Mouse (Mus musculus) lung, postnatal 0 days (tissue): ENCODE results near the gene Pik3r1. TPM values are rescaled to one million over a fixed set of nuclear protein-coding genes. Genes with fewer than 3 reads are reported as not detected.

ENCODE experiments used
- ATAC-seq: fragments of 200-750 bp; cut with Nextera tagmentation; 2 replicates; pipeline ENCODE4 v1.8.0; 2017; ENCODE audit warnings: moderate library complexity
- DNase-seq: peaks from one replicate; pipeline ENCODE4 v3.0.0-alpha.2; 2016; ENCODE audit warnings: low spot score
- H3K27ac ChIP-seq: fragments of 300-500 bp; sonication (generic); 2 replicates; pipeline ENCODE4 v1.5.1; 2014; ENCODE audit warnings: antibody characterized with exemption, mild to moderate bottlenecking, low read length, mixed read lengths
- H3K27me3 ChIP-seq: fragments of 300-500 bp; sonication (generic); replicated peaks from 2 replicates; pipeline ENCODE4 v1.6.1; 2014; ENCODE audit warnings: low read length, mixed read lengths; ENCODE audit not compliant: insufficient read depth
- H3K36me3 ChIP-seq: fragments of 300-500 bp; sonication (generic); 2 replicates; pipeline ENCODE4 v1.6.1; 2014; ENCODE audit warnings: low read length, mixed read lengths; ENCODE audit not compliant: insufficient read depth
- H3K4me1 ChIP-seq: fragments of 300-500 bp; sonication (generic); 2 replicates; pipeline ENCODE4 v1.6.1; 2014; ENCODE audit warnings: antibody characterized with exemption, low read depth, low read length, mixed read lengths; ENCODE audit not compliant: insufficient read depth
- H3K4me2 ChIP-seq: fragments of 300-500 bp; sonication (generic); replicated peaks from 2 replicates; pipeline ENCODE4 v1.6.1; 2014; ENCODE audit warnings: low read depth, mild to moderate bottlenecking, low read length, moderate library complexity, mixed read lengths
- H3K4me3 ChIP-seq: fragments of 300-500 bp; sonication (generic); 2 replicates; pipeline ENCODE4 v1.5.1; 2014; ENCODE audit warnings: low read depth, low read length
- H3K9ac ChIP-seq: fragments of 300-500 bp; sonication (generic); replicated peaks from 2 replicates; pipeline ENCODE4 v1.6.1; 2014; ENCODE audit warnings: low read depth, mild to moderate bottlenecking
- H3K9me3 ChIP-seq: fragments of 300-500 bp; sonication (generic); 2 replicates; pipeline ENCODE4 v1.6.1; 2016; ENCODE audit warnings: low read length, mixed read lengths
- CTCF ChIP-seq: IDR thresholded peaks from 2 replicates; pipeline ENCODE4 v1.5.1; 2016; ENCODE audit warnings: antibody characterized with exemption, mild to moderate bottlenecking
- EP300 ChIP-seq: IDR thresholded peaks from 2 replicates; pipeline ENCODE4 v1.6.1; 2016; ENCODE audit warnings: antibody characterized with exemption, mild to moderate bottlenecking, control low read depth
- WGBS: fragments of 180-500 bp; shearing (Covaris S2); extraction: QIAGEN DNeasy Blood & Tissue Kit; methylation state at CpG from one replicate; pipeline ENCODE4 v1.1.7; 2014; 5-methylcytosine and 5-hydroxymethylcytosine counted together
- polyA plus RNA-seq: library from polyadenylated mRNA; unstranded; fragments of >200 nt; fragmentation: Nextera tagmentation; extraction: Ambion mirVana; gene quantifications from 2 replicates; pipeline ENCODE4 v1.2.1, GENCODE M21; 2015

The Pik3r1 gene
- 26.3 and 28.1 TPM in 2 replicates for polyA plus RNA-seq

GRCm38 (mm10) chr13:101767809-101768629 lies at the start of gene Pik3r1:
TSS of gene Pik3r1 (minus strand) at chr13:101768217.
- Histone ChIP-seq H3K4me1 (peaks cover 16% of the 10 kb centered on the region), H3K9me3 (no peaks in the 10 kb centered on the region), H3K4me3 (peak within 1 kb of the TSS; percentile 92), H3K4me2 (peak within 1 kb of the TSS; percentile 94), H3K9ac (peak within 1 kb of the TSS; percentile 98), H3K27me3 (no peaks in the 10 kb centered on the region), H3K36me3 (no peaks in the 10 kb centered on the region), H3K27ac (peak within 1 kb of the TSS; percentile 96)
- no peak for TF ChIP-seq CTCF
- WGBS: under 1% methylated on average over 59 of the region's 76 CpGs
- DNase-seq (peak; percentile 97), ATAC-seq (peak; percentile 96)

- no peaks in the 10 kb centered on the region for H3K9me3 ChIP-seq
- no peak for ATAC-seq
- TF ChIP-seq CTCF (no peak), EP300 (no peak)
- no peak overlapping the region for H3K27ac ChIP-seq
- H3K4me3 ChIP-seq: no peak overlapping the region
- no peak overlapping the region for H3K4me2 ChIP-seq
- no peaks in the 10 kb centered on the region; the same call in 1 of the 2 replicates for H3K4me1 ChIP-seq
- H3K36me3 ChIP-seq: no peaks in the 10 kb centered on the region
- H3K9ac ChIP-seq: no peak overlapping the region
- H3K27me3 ChIP-seq: no peaks in the 10 kb centered on the region
- whole genome bisulfite sequencing: 47% methylated on average over 10 of the region's 10 CpGs
- peak; percentile 24 for DNase-seq
Measured at GRCm38 (mm10) chr13:101813267-101813900, 45.4 kb upstream of the Pik3r1 start.

- peak; percentile 39 for DNase-seq
- H3K27me3 ChIP-seq: no peaks in the 10 kb centered on the region
- H3K9me3 ChIP-seq: no peaks in the 10 kb centered on the region
- no peak overlapping the region for H3K4me3 ChIP-seq
- H3K27ac ChIP-seq: peak overlapping the region; percentile 83
- ATAC-seq: peak; percentile 51; the same call in 1 of the 2 replicates
- peak overlapping the region; percentile 39; the same call in 1 of the 2 replicates for H3K4me2 ChIP-seq
- no peak overlapping the region for H3K9ac ChIP-seq
- no peaks in the 10 kb centered on the region for H3K36me3 ChIP-seq
- WGBS: 37% methylated on average over 5 of the region's 5 CpGs
- no peaks in the 10 kb centered on the region; the same call in 1 of the 2 replicates for H3K4me1 ChIP-seq
- TF ChIP-seq EP300 (no peak), CTCF (no peak)
Measured at GRCm38 (mm10) chr13:101812341-101812740, 44.3 kb upstream of the Pik3r1 start.

- Histone ChIP-seq H3K9me3 (no peaks in the 10 kb centered on the region), H3K36me3 (no peaks in the 10 kb centered on the region), H3K4me2 (peak overlapping the region; percentile 39; the same call in 1 of the 2 replicates), H3K4me3 (no peak overlapping the region), H3K9ac (no peak overlapping the region), H3K27ac (peak overlapping the region; percentile 83), H3K27me3 (no peaks in the 10 kb centered on the region), H3K4me1 (no peaks in the 10 kb centered on the region; the same call in 1 of the 2 replicates)
- ATAC-seq: peak; percentile 97
- 46% methylated on average over 9 of the region's 9 CpGs for WGBS
- TF ChIP-seq CTCF (no peak), EP300 (peak; percentile 85; the same call in 1 of the 2 replicates)
- DNase-seq: peak; percentile 91
Measured at GRCm38 (mm10) chr13:101811882-101812281, 43.9 kb upstream of the Pik3r1 start.

- ATAC-seq: no peak
- no peaks in the 10 kb centered on the region for H3K27me3 ChIP-seq
- no peak for DNase-seq
- H3K4me1 ChIP-seq: no peaks in the 10 kb centered on the region; the same call in 1 of the 2 replicates
- H3K27ac ChIP-seq: no peak overlapping the region
- H3K4me2 ChIP-seq: no peak overlapping the region
- TF ChIP-seq CTCF (no peak), EP300 (no peak)
- H3K9ac ChIP-seq: no peak overlapping the region
- WGBS: 76% methylated on average over 7 of the region's 7 CpGs
- H3K4me3 ChIP-seq: no peak overlapping the region
- H3K36me3 ChIP-seq: no peaks in the 10 kb centered on the region
- H3K9me3 ChIP-seq: no peaks in the 10 kb centered on the region
Measured at GRCm38 (mm10) chr13:101810667-101811066, 42.6 kb upstream of the Pik3r1 start.

- H3K4me1 ChIP-seq: no peaks in the 10 kb centered on the region; the same call in 1 of the 2 replicates
- 86% methylated on average over 3 of the region's 3 CpGs for WGBS
- no peak for ATAC-seq
- no peak for DNase-seq
- no peaks in the 10 kb centered on the region for H3K27me3 ChIP-seq
- H3K4me2 ChIP-seq: no peak overlapping the region
- H3K9ac ChIP-seq: no peak overlapping the region
- no peak overlapping the region for H3K27ac ChIP-seq
- no peak for TF ChIP-seq EP300
- no peak for TF ChIP-seq CTCF
- H3K4me3 ChIP-seq: no peak overlapping the region
- H3K9me3 ChIP-seq: no peaks in the 10 kb centered on the region
- H3K36me3 ChIP-seq: no peaks in the 10 kb centered on the region
Measured at GRCm38 (mm10) chr13:101809796-101810195, 41.8 kb upstream of the Pik3r1 start.
